Mouse (Mus musculus) kidney, postnatal 36 days (tissue): ENCODE data around the gene Gm20671.
"Not testable (repeated sequence)": the region's sequence is repeated elsewhere in the genome, so short reads cannot be mapped to it uniquely, and the experiment has no call there.

ENCODE experiments used
- DNase-seq, 2 experiments: peaks; one replicate each; pipeline ENCODE4 v3.0.0; 2021 to 2022; ENCODE audit warnings: mixed read lengths in 2 of 2

Gm20671 gene

DNA sequence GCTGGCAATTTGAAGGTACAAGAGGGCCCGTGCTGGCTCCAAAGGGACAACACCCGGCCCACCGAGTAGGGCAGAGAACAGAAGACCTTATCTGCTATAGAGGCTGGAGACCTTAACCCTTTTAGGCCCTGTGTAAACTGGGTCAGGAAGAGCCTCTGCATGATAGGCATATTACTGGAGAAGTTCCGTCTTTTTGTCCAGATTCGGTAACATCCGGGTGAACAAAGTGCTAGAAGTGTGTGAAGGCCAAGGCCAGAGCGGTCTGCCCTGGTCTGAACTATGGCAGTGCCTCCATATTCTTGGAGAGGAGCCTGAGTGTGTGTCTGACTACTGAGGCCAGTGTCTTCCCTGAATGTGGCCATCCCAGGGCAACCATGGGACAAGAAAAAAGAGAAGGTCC is at the start of gene Gm20671:
Gene Gm20671, minus strand, starts transcription at position 101 of the 400 bp plus-strand sequence.
- no peak for DNase-seq

DNA sequence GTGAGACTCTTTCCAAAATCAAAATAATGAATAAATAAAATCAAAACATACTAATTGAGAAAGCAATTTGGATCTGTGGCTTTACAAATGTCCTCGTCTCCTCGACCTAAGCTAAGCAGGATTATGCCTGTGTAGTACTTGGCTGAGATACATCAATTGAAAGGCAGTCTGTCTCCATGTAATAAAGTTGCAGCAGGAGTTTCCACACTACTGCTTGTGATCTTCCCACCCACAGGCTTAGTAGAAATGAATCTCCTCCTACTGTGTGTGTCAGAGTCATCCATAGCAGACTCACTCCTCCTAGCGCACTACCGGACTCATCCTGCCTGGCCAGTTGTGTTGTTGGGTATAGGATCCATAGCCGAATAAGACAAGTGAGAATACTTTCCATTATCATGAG is 45.4 kb upstream of the Gm20671 start:
- DNase-seq, result no peak

DNA sequence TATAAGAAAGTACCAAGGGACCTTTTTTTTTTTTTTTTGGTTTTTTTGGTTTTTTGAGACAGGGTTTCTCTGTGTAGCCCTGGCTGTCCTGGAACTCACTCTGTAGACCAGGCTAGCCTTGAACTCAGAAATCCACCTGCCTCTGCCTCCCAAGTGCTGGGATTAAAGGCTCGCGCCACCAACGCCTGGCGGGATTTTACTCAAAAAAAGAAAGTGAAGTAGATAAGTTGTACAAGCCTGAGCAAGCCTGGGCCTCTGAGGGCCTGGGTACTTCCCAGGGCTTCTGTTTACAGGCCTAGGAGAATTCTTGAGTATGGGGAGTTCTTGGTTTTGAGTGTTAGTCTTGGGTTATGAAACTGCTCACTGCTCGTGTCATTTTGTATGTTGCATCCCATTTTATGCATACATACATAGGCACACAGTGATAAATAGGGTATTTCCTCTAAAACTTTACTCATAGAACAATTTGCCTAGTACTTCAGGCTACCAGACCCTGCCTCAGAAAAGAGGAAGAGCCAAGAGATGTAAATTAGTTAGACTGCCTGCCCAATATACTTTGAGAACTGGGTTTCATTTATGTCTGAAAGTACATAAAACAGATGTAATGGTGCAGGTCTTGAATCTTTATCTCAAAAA is 42.6 kb upstream of the Gm20671 start:
- DNase-seq, result no peak

DNA sequence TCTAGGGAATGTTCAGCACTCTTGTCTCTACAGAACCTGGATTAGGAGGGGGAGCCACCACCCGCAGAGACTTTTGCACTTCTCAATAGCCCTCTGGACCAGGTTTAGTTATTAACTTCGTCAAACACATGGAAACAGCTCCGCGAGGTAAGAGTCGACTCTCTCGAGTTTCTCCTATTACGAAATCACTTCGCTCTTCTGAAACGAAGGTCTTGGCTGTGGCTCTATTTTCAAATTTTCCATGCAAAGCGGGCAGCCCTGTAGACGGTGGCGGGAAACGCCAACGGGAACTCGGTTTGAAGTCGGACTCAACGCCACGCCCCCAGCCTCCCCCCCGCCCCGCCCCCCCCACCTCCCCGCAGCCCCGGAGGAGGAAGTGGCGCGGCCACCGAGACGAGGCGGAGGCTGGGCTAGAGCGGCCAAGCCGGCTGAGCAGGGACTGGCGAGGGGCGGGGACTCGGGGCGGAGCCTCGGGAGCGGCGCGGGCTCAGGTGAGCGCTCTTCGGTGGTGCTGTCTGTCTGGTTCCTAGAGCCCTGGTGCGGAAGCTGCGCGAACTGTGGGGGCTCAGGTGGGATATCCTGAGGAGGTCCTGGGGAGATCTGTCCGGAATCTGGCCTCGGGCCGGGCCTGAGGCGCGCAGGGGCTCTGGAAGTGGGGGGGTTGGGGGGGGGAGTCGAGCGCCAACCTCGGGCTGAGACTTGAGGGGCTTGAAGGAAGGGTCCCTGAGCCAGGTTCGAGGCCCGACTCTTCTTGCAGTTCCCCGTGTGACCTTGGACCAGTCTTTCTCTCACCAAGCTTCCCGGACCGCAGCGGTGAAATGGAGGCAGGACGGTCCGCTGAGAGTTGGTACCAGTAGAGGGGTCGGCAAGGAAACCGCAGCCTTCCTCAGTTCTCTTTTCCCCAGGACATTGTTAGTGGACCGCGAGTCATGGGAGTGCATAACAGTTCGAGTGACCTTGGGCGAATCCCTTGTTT is 36.6 kb upstream of the Gm20671 start, which contains the start of gene Depdc5:
Gene Depdc5, plus strand, starts transcription at position 449 of the 976 bp plus-strand sequence.
- DNase-seq, result peak; percentile 96 to 98

DNA sequence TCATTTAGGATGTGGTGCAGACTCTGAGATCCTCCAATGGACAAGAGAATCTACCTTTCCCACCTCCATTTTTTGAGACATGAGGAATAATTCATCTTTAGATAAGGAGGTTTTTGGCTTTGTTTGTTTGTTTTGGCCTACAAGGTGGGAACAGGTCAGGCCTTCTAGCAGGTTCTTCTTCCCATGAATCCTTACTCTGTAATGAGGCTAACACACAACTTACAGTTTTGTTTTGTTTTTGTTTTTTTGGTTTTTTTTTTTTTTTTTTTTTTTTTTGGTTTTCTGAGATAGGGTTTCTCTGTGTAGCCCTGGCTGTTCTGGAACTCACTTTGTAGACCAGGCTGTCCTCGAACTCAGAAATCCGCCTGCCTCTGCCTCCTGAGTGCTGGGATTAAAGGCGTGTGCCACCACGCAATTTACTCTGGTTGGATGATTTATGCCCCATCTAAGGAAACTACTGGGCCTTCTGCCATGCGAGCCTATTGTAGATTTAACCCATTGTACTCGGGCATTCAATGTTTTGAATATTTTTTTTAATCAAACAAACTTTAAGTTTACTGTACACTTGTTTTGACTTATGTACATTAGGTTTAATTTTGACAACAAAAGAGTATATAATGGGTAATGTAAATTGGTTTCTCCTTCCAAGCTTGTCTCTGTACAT is 35.7 kb upstream of the Gm20671 start:
- DNase-seq, result peak; percentile 29 to 43

DNA sequence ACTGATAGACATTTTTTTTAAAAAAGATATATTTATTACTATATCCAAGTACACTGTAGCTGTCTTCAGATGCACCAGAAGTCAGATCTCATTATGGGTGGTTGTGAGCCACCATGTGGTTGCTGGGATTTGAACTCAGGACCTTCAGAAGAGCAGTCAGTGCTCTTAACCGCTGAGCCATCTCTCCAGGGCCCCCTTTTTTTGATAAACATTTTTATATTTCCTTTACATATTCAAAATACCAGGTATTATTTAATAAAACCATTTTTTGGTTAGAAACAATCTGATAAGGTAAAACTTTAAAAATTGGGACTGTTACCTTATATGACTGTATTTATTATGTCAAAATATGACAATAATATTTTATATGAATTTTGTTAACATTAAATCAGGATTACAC is 34.2 kb upstream of the Gm20671 start:
- no peak for DNase-seq

DNA sequence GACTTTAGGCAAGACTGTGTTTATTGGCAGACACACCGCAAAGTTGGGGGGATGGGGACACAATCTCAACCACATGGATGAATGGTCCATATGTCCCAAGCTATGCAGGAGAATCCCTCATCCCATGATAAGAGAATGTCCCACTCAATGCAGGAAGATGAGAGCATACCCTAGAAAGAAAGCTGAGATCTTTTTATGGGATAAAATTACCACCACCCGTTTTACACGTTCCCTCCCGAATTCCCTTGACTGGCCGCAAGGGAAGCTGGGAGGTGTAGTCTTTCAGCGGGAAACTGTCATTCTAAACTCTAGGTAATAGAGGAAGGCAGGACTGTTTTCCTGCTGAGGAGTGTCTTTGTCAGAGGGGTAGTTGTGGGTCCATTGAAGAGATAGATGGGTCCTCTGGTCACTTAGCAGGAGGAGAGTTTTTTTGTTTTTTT is 30.9 kb upstream of the Gm20671 start:
- DNase-seq, result peak; percentile 69 to 76

DNA sequence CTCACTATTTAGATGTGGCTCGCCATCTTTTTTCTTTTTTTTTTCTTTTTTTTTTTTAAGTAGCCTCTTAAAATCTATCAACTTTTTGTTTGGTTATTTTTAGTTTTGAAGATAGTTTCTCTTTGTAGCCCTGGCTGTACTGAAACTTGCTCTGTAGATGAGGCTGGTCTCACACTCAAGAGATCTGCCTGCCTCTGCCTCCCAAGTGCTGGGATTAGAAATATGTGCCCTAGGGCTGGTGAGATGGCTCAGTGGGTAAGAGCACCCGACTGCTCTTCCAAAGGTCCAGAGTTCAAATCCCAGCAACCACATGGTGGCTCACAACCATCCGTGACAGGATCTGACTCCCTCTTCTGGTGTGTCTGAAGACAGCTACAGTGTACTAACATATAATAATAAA is 28.4 kb upstream of the Gm20671 start:
- DNase-seq, result not testable (repeated sequence)

DNA sequence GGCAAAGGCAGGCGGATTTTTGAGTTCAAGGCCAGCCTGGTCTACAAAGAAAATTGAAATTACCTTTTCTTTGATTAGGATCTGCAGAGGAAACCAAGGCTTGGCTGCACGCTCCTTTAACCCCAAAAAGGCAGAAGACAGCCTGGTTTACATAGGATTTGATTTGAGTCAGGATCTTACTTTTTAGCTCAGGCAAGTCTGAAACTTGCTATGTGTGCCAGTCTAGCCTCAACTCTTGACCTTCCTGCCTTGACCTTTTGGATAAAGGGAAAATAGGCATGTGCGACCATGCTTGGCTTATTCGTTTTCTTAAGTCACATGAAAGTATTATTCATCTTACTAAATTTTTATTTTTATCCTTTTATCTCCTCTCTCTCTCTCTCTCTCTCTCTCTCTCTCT is 27.9 kb upstream of the Gm20671 start:
- DNase-seq, result no peak

DNA sequence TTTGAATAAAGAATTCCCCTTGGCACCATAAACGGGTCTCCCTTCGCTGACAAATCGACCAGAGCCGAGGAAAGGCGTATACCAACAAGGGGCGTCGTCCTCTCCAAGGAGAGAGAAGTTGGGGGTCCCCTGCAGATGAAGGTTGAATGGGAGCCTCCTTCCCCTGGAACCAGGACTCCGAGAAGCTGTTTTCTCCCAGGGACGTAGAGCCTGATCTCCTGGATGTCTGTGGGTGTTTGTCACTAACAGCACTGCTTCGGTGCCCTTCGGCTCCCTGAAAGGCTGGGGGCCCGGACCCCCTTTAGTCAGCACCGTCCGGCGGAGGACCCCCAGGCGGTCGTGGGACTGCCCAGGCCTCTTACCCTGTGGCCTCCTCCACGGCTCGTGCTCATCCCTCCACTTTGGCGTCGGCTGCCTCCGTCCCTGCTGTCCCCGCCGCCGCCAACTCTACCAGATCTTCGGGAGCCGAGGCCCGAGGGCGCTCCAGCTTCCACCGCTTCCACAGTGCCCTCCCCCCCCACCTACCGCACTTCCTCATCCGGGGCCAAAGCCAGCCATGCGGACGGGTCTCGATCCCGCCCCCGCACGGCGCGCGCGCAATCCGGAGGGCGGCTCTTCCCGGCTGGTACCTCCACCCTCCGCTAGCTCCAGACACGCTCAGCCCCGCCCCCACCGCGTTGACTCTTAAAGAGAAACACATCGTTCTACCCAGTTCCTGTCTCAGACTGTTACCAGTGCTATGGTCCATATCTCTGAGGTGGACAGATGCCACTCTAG is 27.0 kb upstream of the Gm20671 start, which contains the start of gene Prr14l:
Gene Prr14l, minus strand, starts transcription at position 526 of the 777 bp plus-strand sequence.
- DNase-seq, result peak; percentile 98 to 100

DNA sequence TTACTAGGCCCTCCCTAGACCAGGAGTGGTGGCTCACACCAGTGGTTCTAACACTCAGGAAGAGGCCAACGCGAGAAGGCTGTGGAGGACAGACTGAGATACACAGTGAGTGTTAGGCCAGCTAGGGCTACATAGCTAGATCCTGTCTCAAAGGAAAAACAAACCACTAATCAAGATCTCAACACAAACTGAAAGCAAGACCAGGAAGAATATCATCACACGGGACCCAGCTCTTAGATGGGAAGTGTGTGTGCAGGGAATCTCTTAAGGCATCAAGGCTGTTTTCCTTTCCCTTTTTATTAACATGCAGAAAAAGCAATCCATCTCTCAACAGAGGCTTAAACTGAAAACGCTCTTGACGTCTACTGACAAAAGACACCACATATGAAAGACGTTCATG is 25.1 kb upstream of the Gm20671 start:
- DNase-seq, result no peak

DNA sequence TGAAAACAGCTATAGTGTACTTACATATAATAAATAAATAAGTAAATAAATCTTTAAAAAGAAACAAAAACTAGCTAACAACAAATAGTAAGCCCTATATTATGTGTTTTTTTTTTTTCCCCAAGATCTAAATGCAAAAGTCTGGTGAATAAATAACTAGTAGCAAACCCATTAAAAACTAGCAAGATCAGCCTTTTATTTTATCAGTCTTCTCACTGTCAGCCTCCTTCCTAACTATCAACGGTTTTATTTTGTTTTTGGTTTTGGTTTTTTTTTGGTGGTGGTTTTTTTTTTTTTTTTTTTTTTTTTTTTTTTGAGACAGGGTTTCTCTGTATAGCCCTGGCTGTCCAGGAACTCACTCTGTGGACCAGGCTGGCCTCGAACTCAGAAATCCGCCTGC is 22.7 kb upstream of the Gm20671 start:
- not testable (repeated sequence) for DNase-seq

DNA sequence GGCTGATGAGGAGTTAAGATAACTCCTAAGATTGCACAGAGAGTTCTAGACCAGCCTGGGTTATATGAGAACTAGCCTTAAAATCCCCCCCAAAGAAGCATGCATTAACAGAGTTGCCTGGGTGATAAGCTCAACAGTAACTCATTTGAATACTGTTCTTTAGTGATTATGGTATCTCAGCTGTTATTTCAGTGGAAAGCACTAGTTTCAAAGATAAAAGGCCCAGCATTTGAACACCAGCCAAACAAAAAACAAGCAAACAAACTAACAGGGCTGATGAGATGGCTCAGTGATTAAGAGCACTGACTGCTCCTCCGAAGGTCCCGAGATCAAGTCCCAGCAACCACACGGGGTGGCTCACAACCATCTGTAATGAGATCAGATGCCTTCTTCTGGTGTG is 22.3 kb upstream of the Gm20671 start:
- no peak for DNase-seq

DNA sequence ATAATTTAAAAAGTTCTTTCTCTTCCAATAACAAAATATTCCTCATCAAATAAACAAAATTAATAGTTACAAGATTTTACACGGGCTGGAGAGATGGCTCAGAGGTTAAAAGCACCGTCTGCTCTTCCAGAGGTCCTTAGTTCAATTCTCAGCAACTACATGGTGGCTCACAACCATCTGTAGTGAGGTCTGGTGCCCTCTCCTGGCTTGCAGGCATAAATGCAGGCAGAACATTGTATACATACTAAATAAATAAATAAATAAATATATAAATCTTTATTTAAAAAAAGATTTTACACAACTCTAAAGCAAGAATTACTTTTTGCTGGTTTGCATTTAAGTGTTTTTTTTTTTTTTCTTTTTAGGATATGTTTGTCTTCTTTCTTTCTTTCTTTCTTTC is 13.1 kb upstream of the Gm20671 start:
- no peak for DNase-seq

DNA sequence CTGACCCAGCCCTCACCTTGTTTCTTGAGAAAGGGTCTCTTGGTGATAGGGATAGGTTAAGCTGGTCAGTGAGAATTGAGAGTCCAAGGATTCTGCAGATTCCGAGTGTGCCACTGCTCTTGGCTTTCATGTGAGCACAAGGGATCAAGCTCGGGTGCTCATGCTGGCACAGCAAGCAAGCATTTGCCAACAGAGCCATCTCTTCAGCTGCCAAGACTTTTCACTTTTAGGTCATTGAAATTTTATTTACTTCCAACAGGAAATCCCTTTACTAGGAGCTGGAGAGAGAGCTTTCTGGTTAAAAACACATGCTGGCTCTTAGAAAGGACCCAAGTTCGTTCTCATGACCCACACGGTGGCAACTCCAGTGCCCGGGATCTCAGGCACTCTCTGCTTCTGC is 10.1 kb upstream of the Gm20671 start:
- no peak for DNase-seq

DNA sequence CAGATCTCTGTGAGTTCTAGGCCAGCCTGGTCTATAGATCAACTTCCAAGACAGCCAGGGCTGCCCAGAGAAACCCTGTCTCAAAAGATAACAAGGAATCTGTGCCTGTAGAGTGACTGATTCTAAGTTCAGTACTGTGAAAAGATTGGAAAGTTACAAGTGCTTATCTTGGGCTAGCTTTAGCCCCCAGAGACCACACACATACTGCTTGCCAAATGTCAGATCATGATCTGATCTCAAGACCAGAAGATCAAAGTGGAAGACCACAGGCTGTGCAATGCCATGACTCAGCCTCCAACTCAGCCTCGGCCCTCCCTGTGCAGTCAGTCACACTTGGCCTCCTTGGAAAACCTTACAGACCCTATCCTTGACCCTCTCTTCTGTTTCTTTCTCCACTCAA is 7.6 kb upstream of the Gm20671 start:
- no peak for DNase-seq

DNA sequence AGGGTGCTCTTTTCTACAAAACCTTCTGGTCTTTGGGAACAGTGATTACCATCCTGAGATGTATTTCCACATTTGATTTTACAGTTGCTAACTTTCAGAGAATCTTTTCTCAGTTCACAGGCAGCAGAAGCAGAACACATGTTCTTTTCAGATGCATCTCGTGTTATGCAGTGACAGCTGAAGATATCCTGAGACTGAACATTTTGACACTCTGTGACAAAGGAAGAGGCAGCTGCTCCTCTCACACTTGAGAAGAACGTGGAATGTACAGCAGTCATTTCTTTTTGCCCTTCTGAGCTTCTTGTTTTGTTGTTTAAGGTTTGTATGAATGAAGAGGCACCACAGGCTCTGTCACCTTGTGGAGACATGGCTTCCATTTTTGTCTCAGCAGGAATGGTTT is 3.1 kb upstream of the Gm20671 start:
- no peak for DNase-seq

DNA sequence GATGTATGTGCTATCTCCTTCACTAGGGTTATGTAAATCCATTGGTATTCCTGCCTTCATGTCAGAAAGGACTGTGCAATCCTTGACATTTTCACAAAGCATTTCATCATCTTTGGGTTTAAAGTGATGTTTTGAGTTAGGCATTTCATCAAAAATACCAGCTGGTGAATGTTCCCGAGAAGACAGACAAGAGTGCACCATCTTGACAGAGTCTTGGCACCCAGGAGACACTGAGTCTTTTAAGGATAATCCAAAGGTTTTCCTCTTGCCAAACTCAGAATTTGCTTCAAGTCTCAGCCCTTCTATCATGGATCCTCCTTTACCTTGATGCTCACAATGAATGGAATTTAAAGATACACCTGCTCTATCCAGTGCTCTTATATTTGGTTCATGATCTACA is 1.9 kb upstream of the Gm20671 start:
- DNase-seq, result not testable (repeated sequence)

DNA sequence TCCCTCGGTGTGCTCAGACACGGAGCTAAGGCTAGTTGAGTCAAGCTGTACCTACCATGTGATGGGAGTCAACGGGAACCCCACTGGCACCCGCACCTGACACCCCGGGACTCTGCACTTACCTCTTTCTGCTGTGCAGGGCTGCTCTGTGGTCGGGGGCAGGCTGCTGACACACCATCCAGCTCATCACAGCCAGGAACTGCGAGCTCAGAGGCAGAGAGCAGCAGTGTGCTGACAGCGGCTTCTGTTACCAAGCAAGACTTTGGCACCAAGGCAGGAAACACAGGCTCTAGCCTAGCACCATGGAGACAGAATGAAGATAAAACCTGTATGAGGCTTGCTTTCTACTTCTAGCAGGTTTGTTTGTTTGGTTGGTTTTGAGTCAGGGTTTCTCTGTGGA is 6.4 kb downstream of the Gm20671 start:
- DNase-seq, result no peak

DNA sequence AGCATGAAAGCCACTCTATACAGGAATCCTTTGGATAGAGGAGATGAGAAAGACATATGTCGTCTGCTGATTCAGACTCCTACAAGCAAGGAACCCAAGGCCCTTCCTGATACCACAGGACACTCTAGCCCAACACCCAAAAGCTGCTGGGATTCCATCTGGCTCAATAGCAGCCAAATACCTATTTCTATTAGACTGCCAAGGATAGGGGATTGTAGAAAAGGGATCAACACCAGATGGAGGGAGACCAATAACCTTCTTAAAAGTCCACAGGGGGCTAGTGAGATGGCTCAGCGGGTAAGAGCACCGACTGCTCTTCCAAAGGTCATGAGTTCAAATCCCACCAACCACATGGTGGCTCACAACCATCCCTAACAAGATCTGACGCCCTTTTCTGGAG is 11.5 kb downstream of the Gm20671 start:
- DNase-seq, result no peak

DNA sequence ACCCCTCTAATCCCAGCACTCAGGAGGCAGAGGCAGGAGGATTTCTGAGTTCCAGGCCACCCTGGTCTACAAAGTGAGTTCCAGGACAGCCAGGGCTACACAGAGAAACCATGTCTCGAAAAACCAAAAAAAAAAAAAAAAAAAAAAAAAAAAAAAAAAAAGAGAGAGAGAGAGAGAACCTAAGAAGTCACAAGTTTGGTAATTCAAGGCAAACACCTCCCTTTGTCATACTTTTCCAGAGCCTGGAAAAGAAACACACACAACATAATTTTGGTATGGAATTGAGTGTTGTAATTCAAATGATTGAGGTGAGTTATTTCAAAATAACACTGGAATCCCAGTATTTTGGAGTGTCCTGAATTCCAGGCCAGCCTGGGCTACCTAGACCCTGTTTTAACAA is 40.5 kb downstream of the Gm20671 start:
- DNase-seq, result not testable (repeated sequence)

DNA sequence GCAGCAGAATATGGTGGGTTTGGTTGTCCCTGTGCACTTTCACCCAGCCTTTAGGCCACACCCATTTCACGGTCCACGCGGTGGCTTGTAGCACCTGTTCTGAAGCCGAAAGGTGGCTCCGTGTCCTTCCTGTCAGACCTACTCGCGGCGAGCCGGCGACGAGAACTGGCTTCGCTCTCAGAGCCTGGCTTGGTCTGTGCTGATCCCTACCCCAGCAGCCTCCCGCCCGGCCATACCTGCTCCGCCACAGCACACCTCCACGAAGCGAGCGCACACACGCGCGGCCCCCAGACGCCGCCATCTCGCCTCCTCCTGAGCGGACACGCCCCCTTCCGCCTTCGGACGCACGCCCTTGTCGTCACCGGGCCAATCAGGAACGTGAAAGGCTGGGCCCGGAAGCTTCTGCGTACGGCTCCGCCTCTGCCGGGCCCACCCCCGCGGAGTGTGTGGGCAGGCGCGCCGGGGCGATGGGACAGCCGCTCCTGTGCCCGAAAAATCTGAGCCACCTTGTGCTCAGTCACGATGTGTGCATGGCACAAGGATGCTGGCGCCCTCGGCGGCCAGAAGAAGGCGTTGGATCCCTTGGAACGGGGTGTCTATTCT is 41.5 kb downstream of the Gm20671 start, which contains the start of gene Pisd:
Gene Pisd, minus strand, starts transcription at position 334 of the 603 bp plus-strand sequence.
- peak; percentile 96 to 98 for DNase-seq
